Mouse (Mus musculus) adrenal gland (tissue): ENCODE measurements around the gene Slc25a41.
"Not testable (repeated sequence)": the region's sequence is repeated elsewhere in the genome, so short reads cannot be mapped to it uniquely, and the experiment has no call there.

Source experiments
- intact Hi-C: fragments of 180-260 bp; cut with DNase I; formaldehyde crosslinking; loops from one replicate; pipeline ENCODE4 v1.15.1; 2025
- long read RNA-seq, 2 experiments: library from polyadenylated mRNA; unstranded; transcript quantifications; one replicate each; pipeline ENCODE4 v2.0.0; 2020; ENCODE audit warnings: borderline replicate concordance in 1 of 2; ENCODE audit not compliant: insufficient replicate concordance in 1 of 2

Slc25a41 gene
- long read RNA-seq, experiment 1 = 0 reads
- long read RNA-seq, experiment 2 = 0 reads

- intact Hi-C loops = no loop called here
Observed at GRCm38 (mm10) chr17:57041554-57041953, at the start of gene Slc25a41. TSS of gene Slc25a41 (minus strand) at chr17:57041654.

GRCm38 (mm10) chr17:57087049-57087832, 45.8 kb upstream of the Slc25a41 start, which contains the start of gene Tubb4a:
TSS of gene Tubb4a (minus strand) at chr17:57087782.
- intact Hi-C loops = no loop called here

GRCm38 (mm10) chr17:57085970-57086757, 44.7 kb upstream of the Slc25a41 start:
- intact Hi-C loops = no loop called here

- intact Hi-C loops = no loop called here
Observed at GRCm38 (mm10) chr17:57082481-57082880, 41.0 kb upstream of the Slc25a41 start.

- intact Hi-C loops = no loop called here
Observed at GRCm38 (mm10) chr17:57081234-57081842, 39.9 kb upstream of the Slc25a41 start.

GRCm38 (mm10) chr17:57079919-57080318, 38.5 kb upstream of the Slc25a41 start:
- intact Hi-C loops = no loop called here

- intact Hi-C loops = no loop called here
Observed at GRCm38 (mm10) chr17:57078336-57078735, 36.9 kb upstream of the Slc25a41 start, which contains the start of gene Dennd1c. TSS of gene Dennd1c (minus strand) at chr17:57078514.

GRCm38 (mm10) chr17:57076916-57077315, 35.5 kb upstream of the Slc25a41 start:
- intact Hi-C loops = no loop called here

- intact Hi-C loops = no loop called here
Observed at GRCm38 (mm10) chr17:57070699-57071098, 29.2 kb upstream of the Slc25a41 start.

GRCm38 (mm10) chr17:57070272-57070671, 28.8 kb upstream of the Slc25a41 start:
- intact Hi-C loops = no loop called here

- intact Hi-C loops = no loop called here
Observed at GRCm38 (mm10) chr17:57066908-57067307, 25.5 kb upstream of the Slc25a41 start.

- intact Hi-C loops = no loop called here
Observed at GRCm38 (mm10) chr17:57063031-57063430, 21.6 kb upstream of the Slc25a41 start.

GRCm38 (mm10) chr17:57062548-57062947, 21.1 kb upstream of the Slc25a41 start:
- intact Hi-C loops = no loop called here

GRCm38 (mm10) chr17:57062011-57062521, 20.6 kb upstream of the Slc25a41 start:
- intact Hi-C loops = no loop called here

GRCm38 (mm10) chr17:57061069-57061468, 19.6 kb upstream of the Slc25a41 start:
- intact Hi-C loops = no loop called here

GRCm38 (mm10) chr17:57060231-57060801, 18.9 kb upstream of the Slc25a41 start:
- intact Hi-C loops = no loop called here

GRCm38 (mm10) chr17:57059486-57059977, 18.1 kb upstream of the Slc25a41 start, which contains the start of gene Slc25a23:
TSS of gene Slc25a23 (minus strand) at chr17:57059863.
- intact Hi-C loops = no loop called here

- intact Hi-C loops = no loop called here
Observed at GRCm38 (mm10) chr17:57058891-57059485, 17.5 kb upstream of the Slc25a41 start, which contains the start of gene Crb3. TSS of gene Crb3 (plus strand) at chr17:57059105.

- intact Hi-C loops = no loop called here
Observed at GRCm38 (mm10) chr17:57056246-57056645, 14.8 kb upstream of the Slc25a41 start.

- intact Hi-C loops = not testable (repeated sequence)
Observed at GRCm38 (mm10) chr17:57051679-57052078, 10.2 kb upstream of the Slc25a41 start.
